Mouse (Mus musculus) heart, adult 2 months (tissue): ENCODE data around the gene Cntfr. TPM values are rescaled to one million over a fixed set of nuclear protein-coding genes. Genes with fewer than 3 reads are reported as not detected.

ENCODE experiments used
- DNase-seq, 2 experiments: peaks; one replicate each; pipeline ENCODE4 v3.0.0; 2021
- H3K27ac ChIP-seq: fragments of 200-600 bp; 2 replicates; pipeline ENCODE4 v1.8.1; 2022
- H3K27me3 ChIP-seq: fragments of 200-500 bp; 2 replicates; pipeline ENCODE4 v1.6.1; 2012; ENCODE audit warnings: mild to moderate bottlenecking, low read length, inconsistent platforms, mixed read lengths; ENCODE audit not compliant: control insufficient read depth, insufficient read depth
- H3K36me3 ChIP-seq: fragments of 200-500 bp; 2 replicates; pipeline ENCODE4 v1.6.1; 2012; ENCODE audit warnings: low read length, inconsistent platforms; ENCODE audit not compliant: control insufficient read depth, insufficient read depth
- H3K4me1 ChIP-seq: fragments of 200-500 bp; 2 replicates; pipeline ENCODE4 v1.6.1; 2011; ENCODE audit warnings: low read length; ENCODE audit not compliant: control insufficient read depth, insufficient read depth
- H3K4me3 ChIP-seq: fragments of 200-600 bp; 2 replicates; pipeline ENCODE4 v1.8.1; 2022
- H3K79me2 ChIP-seq: fragments of 200-500 bp; replicated peaks from 2 replicates; pipeline ENCODE4 v1.6.1; 2012; ENCODE audit warnings: mild to moderate bottlenecking, inconsistent platforms, low read length, moderate library complexity, mixed read lengths; ENCODE audit not compliant: control insufficient read depth, insufficient read depth
- H3K9ac ChIP-seq: fragments of 200-500 bp; 2 replicates; pipeline ENCODE4 v1.6.1; 2012; ENCODE audit warnings: low read depth, mild to moderate bottlenecking, control low read depth, inconsistent platforms, low read length, mixed read lengths
- CTCF ChIP-seq: fragments of 200-600 bp; IDR thresholded peaks from 2 replicates; pipeline ENCODE4 v1.8.1; 2022; ENCODE audit warnings: antibody characterized with exemption, mild to moderate bottlenecking, moderate library complexity
- EP300 ChIP-seq: fragments of 200-500 bp; IDR thresholded peaks from 2 replicates; pipeline ENCODE4 v1.6.1; 2011; ENCODE audit warnings: low read depth, low read length, control low read depth; ENCODE audit not compliant: insufficient read depth
- POLR2A ChIP-seq: fragments of 200-500 bp; IDR thresholded peaks from 2 replicates; pipeline ENCODE4 v1.6.1; 2011; ENCODE audit warnings: mild to moderate bottlenecking, low read depth, low read length, control low read depth; ENCODE audit not compliant: insufficient read depth
- WGBS: fragments of 180-500 bp; shearing (Covaris S2); methylation state at CpG from one replicate; pipeline ENCODE4 v1.1.7; 2018; 5-methylcytosine and 5-hydroxymethylcytosine counted together
- intact Hi-C: fragments of 180-260 bp; cut with DNase I; formaldehyde crosslinking; loops from one replicate; pipeline ENCODE4 v1.15.1; 2025
- polyA plus RNA-seq: library from polyadenylated mRNA; depleted of rRNA; stranded (reverse); fragments of >200 nt; gene quantifications from 2 replicates; pipeline ENCODE4 v1.2.3, GENCODE M21; 2012
- total RNA-seq, 2 experiments: library from RNA; stranded (reverse); gene quantifications; 2 replicates each; pipeline ENCODE4 v1.2.3; 2021

The Cntfr gene
- total and polyA plus RNA-seq, 3 experiments, result 4.1 to 11.4 (median 5.4) TPM

DNA sequence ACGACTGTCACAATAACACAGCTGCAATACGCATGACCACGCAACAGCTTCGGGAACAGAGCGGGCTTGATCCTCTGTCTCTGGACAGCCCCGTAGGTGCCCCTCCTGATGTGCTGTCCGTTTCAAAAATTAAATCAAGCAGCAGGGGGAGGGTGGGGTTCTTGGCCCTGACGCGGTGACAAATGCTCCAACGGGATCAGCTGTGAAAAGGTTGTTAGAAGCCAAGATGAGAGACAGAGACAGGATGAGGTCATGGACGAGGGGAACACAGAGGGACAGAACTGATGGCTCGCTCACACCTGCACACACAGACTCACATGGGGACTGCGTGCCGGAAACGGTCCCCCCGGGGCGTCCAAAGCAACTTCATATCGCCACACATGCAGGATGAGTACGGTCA, 23.7 kb downstream of the Cntfr start:
- Histone ChIP-seq H3K4me3 (no peak overlapping the region), H3K79me2 (no peaks in the 10 kb centered on the region), H3K27ac (no peak overlapping the region), H3K27me3 (no peaks in the 10 kb centered on the region), H3K36me3 (no peaks in the 10 kb centered on the region), H3K9ac (no peak overlapping the region), H3K4me1 (no peaks in the 10 kb centered on the region)
- 60% methylated on average over 19 of the region's 19 CpGs for WGBS
- TF ChIP-seq CTCF, result no peak
- no peak for TF ChIP-seq POLR2A
- TF ChIP-seq EP300, result no peak
- no peak for DNase-seq
- intact Hi-C loops, result no loop called here

DNA sequence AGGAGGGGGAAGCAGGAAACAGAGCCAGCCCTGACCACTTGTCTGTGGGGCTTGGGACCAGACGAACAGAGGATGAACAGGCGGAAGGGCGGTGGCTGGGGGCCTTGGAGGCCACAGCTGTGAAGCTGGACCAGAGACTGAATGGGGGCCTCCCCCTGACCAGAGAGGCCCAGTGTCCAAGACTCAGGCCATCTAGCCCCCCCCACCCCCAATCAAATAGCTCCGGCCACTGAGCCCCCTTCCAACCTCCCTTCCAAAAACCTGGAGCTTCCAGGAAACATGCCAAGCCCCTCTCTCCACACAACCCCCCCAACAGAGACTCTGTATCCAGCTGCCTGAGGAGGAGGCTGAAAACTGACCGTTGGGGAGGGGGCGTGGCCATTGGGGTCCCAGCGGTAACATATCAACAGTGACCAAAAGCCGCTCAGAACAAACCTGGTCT, 24.3 kb downstream of the Cntfr start:
- Histone ChIP-seq H3K9ac (no peak overlapping the region), H3K36me3 (no peaks in the 10 kb centered on the region), H3K4me3 (no peak overlapping the region), H3K27me3 (no peaks in the 10 kb centered on the region), H3K27ac (no peak overlapping the region), H3K79me2 (no peaks in the 10 kb centered on the region), H3K4me1 (no peaks in the 10 kb centered on the region)
- 40% methylated on average over 8 of the region's 8 CpGs for WGBS
- intact Hi-C loops, result no loop called here
- no peak for DNase-seq
- TF ChIP-seq EP300 (no peak), POLR2A (no peak), CTCF (no peak)

DNA sequence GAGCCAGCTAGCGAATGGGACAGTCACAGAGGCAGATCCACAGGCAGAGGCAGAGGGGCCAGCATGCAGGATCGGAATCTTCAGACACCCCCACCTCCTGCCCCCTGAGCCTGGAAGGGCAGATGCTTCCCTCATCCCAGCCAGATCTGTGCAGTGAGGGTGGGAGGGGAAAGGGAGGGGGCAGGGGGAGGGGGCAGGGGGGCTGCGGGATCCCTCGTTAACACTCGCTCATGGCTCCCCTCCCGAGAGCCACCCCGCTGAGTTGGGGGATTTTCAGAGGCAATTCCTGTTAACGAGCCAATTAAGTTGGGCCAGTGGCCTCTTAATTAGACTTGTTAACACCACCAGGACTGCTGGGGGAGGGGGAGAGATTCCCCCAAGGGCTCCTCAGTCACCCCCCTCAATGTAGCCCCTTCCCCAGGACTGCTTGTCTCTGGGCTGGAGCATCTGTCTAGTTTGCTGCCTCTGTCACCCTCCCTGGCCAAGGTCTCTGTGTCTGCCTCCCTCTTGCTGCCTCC, 24.9 kb downstream of the Cntfr start:
- H3K27me3 ChIP-seq, result no peaks in the 10 kb centered on the region
- no peaks in the 10 kb centered on the region for H3K79me2 ChIP-seq
- WGBS, result 35% methylated on average over 8 of the region's 8 CpGs
- intact Hi-C loops, result no loop called here
- no peak overlapping the region for H3K9ac ChIP-seq
- no peaks in the 10 kb centered on the region for H3K4me1 ChIP-seq
- no peaks in the 10 kb centered on the region for H3K36me3 ChIP-seq
- H3K27ac ChIP-seq, result no peak overlapping the region
- H3K4me3 ChIP-seq, result no peak overlapping the region
- TF ChIP-seq EP300, result no peak
- no peak for TF ChIP-seq CTCF
- no peak for TF ChIP-seq POLR2A
- no peak for DNase-seq

DNA sequence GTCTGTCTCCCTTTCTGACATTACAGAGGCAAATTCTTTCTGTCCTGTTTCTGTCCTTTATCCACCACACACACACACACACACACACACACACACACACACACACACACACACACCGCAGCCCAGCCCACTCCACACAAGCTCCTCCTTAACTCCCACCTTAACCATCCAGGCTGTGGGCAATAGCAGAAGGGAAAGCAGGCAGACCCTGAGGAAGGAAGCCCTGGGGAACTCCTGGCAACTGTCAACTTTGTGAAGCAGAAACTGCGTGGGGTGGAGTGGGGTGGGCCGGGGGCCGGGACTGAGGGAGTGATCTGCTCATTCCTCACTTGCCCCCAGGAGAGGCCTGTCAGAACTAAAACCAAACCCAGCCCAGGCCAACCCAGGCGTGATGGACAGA, 25.4 kb downstream of the Cntfr start:
- Histone ChIP-seq H3K9ac (no peak overlapping the region), H3K27me3 (no peaks in the 10 kb centered on the region)

DNA sequence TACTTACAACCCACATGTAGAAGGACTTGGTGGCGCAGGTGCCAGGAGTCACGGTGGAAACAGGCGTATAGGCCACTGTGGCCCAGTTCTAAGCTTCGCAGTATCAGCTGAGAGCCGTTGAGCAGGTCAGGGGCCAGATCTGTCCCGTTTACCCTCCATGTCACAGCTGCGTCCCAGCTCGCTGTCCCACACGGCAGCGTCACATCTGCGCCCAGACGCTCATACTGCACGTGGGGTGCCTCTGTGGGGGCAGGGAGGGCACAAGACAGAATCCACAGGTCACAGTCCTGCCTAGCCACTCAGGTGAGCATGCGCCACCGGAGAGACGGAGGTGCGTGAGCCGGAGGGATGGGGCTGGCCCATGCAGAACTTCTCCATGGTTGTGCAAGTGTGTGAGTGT, 26.1 kb downstream of the Cntfr start:
- Histone ChIP-seq H3K27ac (no peak overlapping the region), H3K27me3 (no peaks in the 10 kb centered on the region), H3K36me3 (no peaks in the 10 kb centered on the region), H3K4me3 (no peak overlapping the region), H3K4me1 (no peaks in the 10 kb centered on the region), H3K79me2 (no peaks in the 10 kb centered on the region), H3K9ac (no peak overlapping the region)
- 90% methylated on average over 18 of the region's 18 CpGs for WGBS
- no peak for TF ChIP-seq POLR2A
- TF ChIP-seq EP300, result no peak
- no peak for TF ChIP-seq CTCF
- intact Hi-C loops, result no loop called here
- DNase-seq, result no peak

More for the DNA sequence above, 25.4 kb downstream of the Cntfr start:
- Histone ChIP-seq H3K79me2 (no peaks in the 10 kb centered on the region), H3K4me1 (no peaks in the 10 kb centered on the region), H3K4me3 (no peak overlapping the region), H3K27ac (no peak overlapping the region), H3K36me3 (no peaks in the 10 kb centered on the region)
- intact Hi-C loops, result no loop called here
- no peak for DNase-seq
- TF ChIP-seq POLR2A, result no peak
- no peak for TF ChIP-seq CTCF
- WGBS, result 58% methylated on average over 5 of the region's 5 CpGs

DNA sequence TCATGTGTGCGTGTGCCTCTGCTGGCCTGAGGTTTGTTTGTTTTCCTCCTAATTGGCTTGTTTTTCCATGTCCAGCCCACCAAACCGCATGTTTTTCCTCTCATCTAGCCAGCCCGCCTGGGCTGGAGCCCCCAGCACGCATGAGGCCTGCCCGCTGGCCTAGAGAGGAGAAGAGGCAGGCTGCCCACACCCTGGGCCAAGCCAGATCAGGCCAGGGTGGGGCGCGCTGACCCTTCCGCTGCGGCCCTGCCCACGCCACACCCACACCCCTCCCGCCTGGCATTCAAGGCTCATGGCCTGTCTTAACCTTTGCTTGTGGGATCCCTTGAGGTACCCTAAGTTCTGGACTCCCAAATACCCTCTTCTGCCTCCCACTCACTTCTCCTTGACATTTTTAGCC, 30.2 kb downstream of the Cntfr start:
- intact Hi-C loops, result no loop called here
- Histone ChIP-seq H3K36me3 (no peaks in the 10 kb centered on the region), H3K4me1 (no peaks in the 10 kb centered on the region; the same call in 1 of the 2 replicates), H3K9ac (no peak overlapping the region), H3K4me3 (no peak overlapping the region), H3K27ac (no peak overlapping the region), H3K79me2 (no peaks in the 10 kb centered on the region), H3K27me3 (no peaks in the 10 kb centered on the region)
- 71% methylated on average over 11 of the region's 11 CpGs for WGBS
- peak in 1 of 2 experiments; percentile 20 for DNase-seq
- no peak for TF ChIP-seq EP300
- TF ChIP-seq POLR2A, result no peak
- no peak for TF ChIP-seq CTCF
